Mouse (Mus musculus) limb, embryonic 10.5 days (tissue): Measurements from ENCODE around the gene Pdcd5. TPM values are rescaled to one million over a fixed set of nuclear protein-coding genes. Genes with fewer than 3 reads are reported as not detected.

ENCODE experiments used
- DNase-seq: peaks from one replicate; pipeline ENCODE4 v3.0.0-alpha.2; 2017; ENCODE audit warnings: low spot score
- H3K27ac ChIP-seq: fragments of 300-500 bp; sonication (generic); 2 replicates; pipeline ENCODE4 v1.5.1; 2016; ENCODE audit warnings: mild to moderate bottlenecking
- H3K27me3 ChIP-seq: fragments of 300-500 bp; sonication (generic); 2 replicates; pipeline ENCODE4 v1.6.1; 2016; ENCODE audit warnings: low read depth, mild to moderate bottlenecking; ENCODE audit not compliant: poor library complexity, severe bottlenecking
- H3K36me3 ChIP-seq: fragments of 300-500 bp; sonication (generic); 2 replicates; pipeline ENCODE4 v1.6.1; 2016; ENCODE audit warnings: mild to moderate bottlenecking, moderate library complexity
- H3K4me1 ChIP-seq: fragments of 300-500 bp; sonication (generic); 2 replicates; pipeline ENCODE4 v1.6.1; 2016
- H3K4me3 ChIP-seq: fragments of 300-500 bp; sonication (generic); 2 replicates; pipeline ENCODE4 v1.5.1; 2016; ENCODE audit warnings: mild to moderate bottlenecking, moderate library complexity
- H3K9me3 ChIP-seq: fragments of 300-500 bp; sonication (generic); replicated peaks from 2 replicates; pipeline ENCODE4 v1.6.1; 2016; ENCODE audit warnings: mild to moderate bottlenecking
- WGBS: fragments of 180-500 bp; shearing (Covaris S2); methylation state at CpG from one replicate; pipeline ENCODE4 v1.1.7; 2016; 5-methylcytosine and 5-hydroxymethylcytosine counted together
- polyA plus RNA-seq: library from polyadenylated mRNA; unstranded; fragments of >200 nt; fragmentation: Nextera tagmentation; extraction: Ambion mirVana; gene quantifications from 2 replicates; pipeline ENCODE4 v1.2.1, GENCODE M21; 2016

Pdcd5 gene
- polyA plus RNA-seq, 1 experiment from 2014 or later: 307 TPM

GRCm38 (mm10) chr7:35627371-35627770 lies 19.9 kb downstream of the Pdcd5 start:
- 92% methylated on average over 10 of the region's 10 CpGs for WGBS
- H3K27me3 ChIP-seq: no peaks in the 10 kb centered on the region
- peaks cover 84% of the 10 kb centered on the region for H3K36me3 ChIP-seq
- H3K9me3 ChIP-seq: no peaks in the 10 kb centered on the region
- H3K4me1 ChIP-seq: no peaks in the 10 kb centered on the region
- H3K4me3 ChIP-seq: no peak overlapping the region
- no peak for DNase-seq
- no peak overlapping the region for H3K27ac ChIP-seq

GRCm38 (mm10) chr7:35626038-35626437 lies 21.3 kb downstream of the Pdcd5 start:
- Histone ChIP-seq H3K4me3 (no peak overlapping the region), H3K9me3 (no peaks in the 10 kb centered on the region), H3K4me1 (no peaks in the 10 kb centered on the region), H3K36me3 (peaks cover 84% of the 10 kb centered on the region), H3K27me3 (no peaks in the 10 kb centered on the region), H3K27ac (no peak overlapping the region)
- 98% methylated on average over 5 of the region's 5 CpGs for WGBS
- no peak for DNase-seq

- Histone ChIP-seq H3K27me3 (no peaks in the 10 kb centered on the region), H3K9me3 (no peaks in the 10 kb centered on the region), H3K4me1 (no peaks in the 10 kb centered on the region), H3K4me3 (no peak overlapping the region), H3K36me3 (peaks cover 80% of the 10 kb centered on the region), H3K27ac (no peak overlapping the region)
- 91% methylated on average over 10 of the region's 10 CpGs for WGBS
- no peak for DNase-seq
Observed at GRCm38 (mm10) chr7:35622626-35623025, 24.7 kb downstream of the Pdcd5 start.

GRCm38 (mm10) chr7:35617513-35617912 lies 29.8 kb downstream of the Pdcd5 start:
- 85% methylated on average over 4 of the region's 4 CpGs for WGBS
- Histone ChIP-seq H3K27ac (no peak overlapping the region), H3K4me3 (no peak overlapping the region), H3K27me3 (no peaks in the 10 kb centered on the region), H3K36me3 (peaks cover 84% of the 10 kb centered on the region), H3K9me3 (no peaks in the 10 kb centered on the region), H3K4me1 (no peaks in the 10 kb centered on the region)
- DNase-seq: no peak

GRCm38 (mm10) chr7:35609245-35609644 lies 38.1 kb downstream of the Pdcd5 start:
- WGBS: 95% methylated on average over 10 of the region's 10 CpGs
- no peak overlapping the region for H3K27ac ChIP-seq
- H3K27me3 ChIP-seq: no peaks in the 10 kb centered on the region
- no peaks in the 10 kb centered on the region for H3K9me3 ChIP-seq
- H3K4me1 ChIP-seq: no peaks in the 10 kb centered on the region
- DNase-seq: no peak
- H3K4me3 ChIP-seq: no peak overlapping the region
- peaks cover 84% of the 10 kb centered on the region for H3K36me3 ChIP-seq

- Histone ChIP-seq H3K27me3 (no peaks in the 10 kb centered on the region), H3K4me1 (no peaks in the 10 kb centered on the region), H3K27ac (no peak overlapping the region), H3K9me3 (no peaks in the 10 kb centered on the region), H3K36me3 (peaks cover 88% of the 10 kb centered on the region), H3K4me3 (no peak overlapping the region)
- no peak for DNase-seq
- WGBS: 90% methylated on average over 10 of the region's 10 CpGs
Observed at GRCm38 (mm10) chr7:35606816-35607215, 40.5 kb downstream of the Pdcd5 start.

GRCm38 (mm10) chr7:35602766-35603165 lies 44.6 kb downstream of the Pdcd5 start:
- DNase-seq: no peak
- no peaks in the 10 kb centered on the region for H3K4me1 ChIP-seq
- no peaks in the 10 kb centered on the region for H3K27me3 ChIP-seq
- WGBS: 98% methylated on average over 5 of the region's 5 CpGs
- no peak overlapping the region for H3K4me3 ChIP-seq
- H3K9me3 ChIP-seq: no peaks in the 10 kb centered on the region
- peaks cover 70% of the 10 kb centered on the region for H3K36me3 ChIP-seq
- no peak overlapping the region for H3K27ac ChIP-seq

- 91% methylated on average over 6 of the region's 6 CpGs for WGBS
- Histone ChIP-seq H3K4me3 (no peak overlapping the region), H3K27me3 (no peaks in the 10 kb centered on the region), H3K27ac (no peak overlapping the region), H3K36me3 (peaks cover 64% of the 10 kb centered on the region), H3K9me3 (no peaks in the 10 kb centered on the region), H3K4me1 (no peaks in the 10 kb centered on the region)
- no peak for DNase-seq
Observed at GRCm38 (mm10) chr7:35601106-35601505, 46.2 kb downstream of the Pdcd5 start.

- Histone ChIP-seq H3K36me3 (peaks cover 71% of the 10 kb centered on the region), H3K4me1 (no peaks in the 10 kb centered on the region), H3K27me3 (no peaks in the 10 kb centered on the region), H3K9me3 (no peaks in the 10 kb centered on the region), H3K27ac (no peak overlapping the region), H3K4me3 (no peak overlapping the region)
- DNase-seq: no peak
- WGBS: 89% methylated on average over 10 of the region's 10 CpGs
Observed at GRCm38 (mm10) chr7:35600031-35600430, 47.3 kb downstream of the Pdcd5 start.

GRCm38 (mm10) chr7:35599492-35599891 lies 47.8 kb downstream of the Pdcd5 start:
- Histone ChIP-seq H3K27me3 (no peaks in the 10 kb centered on the region), H3K9me3 (no peaks in the 10 kb centered on the region), H3K27ac (no peak overlapping the region), H3K4me1 (no peaks in the 10 kb centered on the region), H3K4me3 (no peak overlapping the region), H3K36me3 (peaks cover 73% of the 10 kb centered on the region)
- no peak for DNase-seq
- WGBS: 94% methylated on average over 9 of the region's 9 CpGs

- Histone ChIP-seq H3K27ac (no peak overlapping the region), H3K4me1 (peaks cover 7% of the 10 kb centered on the region; the same call in 1 of the 2 replicates), H3K36me3 (peaks cover 61% of the 10 kb centered on the region), H3K27me3 (no peaks in the 10 kb centered on the region), H3K4me3 (no peak overlapping the region), H3K9me3 (no peaks in the 10 kb centered on the region)
- no peak for DNase-seq
- 94% methylated on average over 5 of the region's 5 CpGs for whole genome bisulfite sequencing
Observed at GRCm38 (mm10) chr7:35594311-35594710, 53.0 kb downstream of the Pdcd5 start.

Other genes with a start within 250 kb of the Pdcd5 start
- 0.11 and 0.19 TPM in 2 replicates for gene Slc7a9, start 198.7 kb downstream of the Pdcd5 start, polyA plus RNA-seq
- gene Tdrd12, start 109.8 kb downstream of the Pdcd5 start, polyA plus RNA-seq: 0.31 TPM in 1 of 2 replicates, not detected in the other
- gene Nudt19, start 91.2 kb downstream of the Pdcd5 start, polyA plus RNA-seq: 35.1 and 48.1 TPM in 2 replicates
- 0.09 and 0.26 TPM in 2 replicates for gene Rgs9bp, start 61.9 kb downstream of the Pdcd5 start, polyA plus RNA-seq
- gene Ankrd27, start 61.3 kb downstream of the Pdcd5 start, polyA plus RNA-seq: 40.1 and 47.5 TPM in 2 replicates
- 30.3 and 33.9 TPM in 2 replicates for gene Dpy19l3, start 106.9 kb upstream of the Pdcd5 start, polyA plus RNA-seq
- 22.2 and 23.4 TPM in 2 replicates for gene Zfp507, start 155.5 kb upstream of the Pdcd5 start, polyA plus RNA-seq